19 mouse cellular contexts compared by ENCODE assay signal in the genomic region with DNA sequence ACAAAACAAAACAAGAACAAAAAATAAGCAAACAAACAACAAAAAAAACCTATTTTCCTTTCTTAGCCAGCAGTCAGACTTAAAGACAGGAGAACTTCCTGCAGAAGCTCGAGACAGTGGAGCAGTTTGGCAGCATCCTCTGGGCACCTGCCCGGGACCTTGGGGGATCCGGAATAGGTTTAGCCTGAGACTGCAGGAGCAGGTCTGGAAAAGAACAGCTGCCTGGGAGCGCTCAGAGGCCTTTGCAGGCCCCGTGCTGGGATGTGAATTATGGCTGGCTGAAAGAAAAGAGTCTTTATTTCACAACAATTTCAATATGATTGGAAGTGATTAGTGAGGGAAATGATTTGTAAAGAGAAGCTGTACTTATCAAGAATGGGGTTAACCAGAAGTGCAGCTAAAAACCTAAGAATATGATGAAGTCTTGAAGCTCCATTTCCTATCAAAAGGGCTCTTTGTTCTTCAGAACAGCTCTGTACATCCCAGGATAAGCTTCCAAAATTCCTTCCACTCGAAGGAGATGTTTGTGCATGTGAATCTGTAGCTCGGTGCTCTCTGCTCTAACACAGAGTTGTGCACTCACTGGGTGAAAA.
DNase-seq lines count a peak whose midpoint lies in the region; ATAC-seq and TF ChIP-seq lines count a peak whose summit lies in the region.
"Had no signal": no experiment of that assay in that cellular context is flagged by ENCODE, and none has a peak within 500 bp of the region (broad histone marks: within the 10 kb centered on the region; RNA-seq: fewer than 3 reads in every experiment).

No protein-coding gene starts in this region.

- H3K27ac ChIP-seq in forebrain, postnatal 0 days (ENCODE audit: low read depth, low read length) = no peak overlapping the region
- no peak overlapping the region for H3K27ac ChIP-seq in forebrain, embryonic 10.5 days
- no peak overlapping the region for H3K27ac ChIP-seq in intestine, embryonic 15.5 days
- H3K27ac ChIP-seq in intestine, postnatal 0 days (ENCODE audit: low read depth, low read length) = no peak overlapping the region
- H3K27ac ChIP-seq: embryonic facial prominence, embryonic 15.5 days; forebrain, embryonic 12.5 days; heart, embryonic 10.5 days; hindbrain, embryonic 14.5 days had no signal

- H3K27me3 ChIP-seq in forebrain, postnatal 0 days (ENCODE audit: insufficient read depth, low read length) = no peaks in the 10 kb centered on the region
- no peaks in the 10 kb centered on the region for H3K27me3 ChIP-seq in forebrain, embryonic 10.5 days (ENCODE audit: poor library complexity, severe bottlenecking)
- no peaks in the 10 kb centered on the region for H3K27me3 ChIP-seq in intestine, embryonic 15.5 days (replicated peaks)
- no peaks in the 10 kb centered on the region for H3K27me3 ChIP-seq in intestine, postnatal 0 days (replicated peaks; ENCODE audit: control insufficient read depth, insufficient read depth, low read length)
- H3K27me3 ChIP-seq: embryonic facial prominence, embryonic 15.5 days; forebrain, embryonic 12.5 days had no signal

- peak; percentile 60; the same call in 1 of the 2 replicates for ATAC-seq in forebrain, postnatal 0 days
- ATAC-seq in intestine, embryonic 15.5 days = peak; percentile 65; the same call in 1 of the 2 replicates
- no peak for ATAC-seq in intestine, postnatal 0 days
- ATAC-seq: liver, postnatal 0 days had no signal

- H3K9me3 ChIP-seq in forebrain, postnatal 0 days (ENCODE audit: low read length) = no peaks in the 10 kb centered on the region
- no peaks in the 10 kb centered on the region; the same call in 1 of the 2 replicates for H3K9me3 ChIP-seq in forebrain, embryonic 10.5 days
- H3K9me3 ChIP-seq in intestine, embryonic 15.5 days = no peaks in the 10 kb centered on the region
- H3K9me3 ChIP-seq in intestine, postnatal 0 days (ENCODE audit: control insufficient read depth) = no peaks in the 10 kb centered on the region
- H3K9me3 ChIP-seq: embryonic facial prominence, embryonic 15.5 days; forebrain, embryonic 12.5 days; heart, embryonic 10.5 days had no signal

- no peak overlapping the region for H3K4me2 ChIP-seq in forebrain, postnatal 0 days (ENCODE audit: low read depth)
- no peak overlapping the region for H3K4me2 ChIP-seq in intestine, embryonic 15.5 days (replicated peaks)
- H3K4me2 ChIP-seq in intestine, postnatal 0 days (replicated peaks; ENCODE audit: low read depth) = no peak overlapping the region
- H3K4me2 ChIP-seq: embryonic facial prominence, embryonic 15.5 days; forebrain, embryonic 12.5 days; hindbrain, embryonic 14.5 days had no signal

- no peak for TF ChIP-seq CTCF in forebrain, postnatal 0 days (IDR thresholded peaks at IDR 0.05; ENCODE audit: low read depth)
- no peak for TF ChIP-seq CTCF in intestine, postnatal 0 days (IDR thresholded peaks at IDR 0.05; ENCODE audit: low read depth)

- H3K4me3 ChIP-seq in forebrain, postnatal 0 days (ENCODE audit: low read depth, low read length) = no peak overlapping the region
- H3K4me3 ChIP-seq in forebrain, embryonic 10.5 days = no peak overlapping the region
- H3K4me3 ChIP-seq in intestine, embryonic 15.5 days (replicated peaks) = no peak overlapping the region
- no peak overlapping the region for H3K4me3 ChIP-seq in intestine, postnatal 0 days (ENCODE audit: low read depth, low read length)
- H3K4me3 ChIP-seq: embryonic facial prominence, embryonic 15.5 days; forebrain, embryonic 12.5 days; heart, embryonic 10.5 days had no signal

- no peak overlapping the region for H3K9ac ChIP-seq in forebrain, postnatal 0 days
- no peak overlapping the region for H3K9ac ChIP-seq in intestine, embryonic 15.5 days
- H3K9ac ChIP-seq in intestine, postnatal 0 days (ENCODE audit: low read depth, low read length) = no peak overlapping the region
- H3K9ac ChIP-seq: embryonic facial prominence, embryonic 15.5 days; forebrain, embryonic 12.5 days; hindbrain, embryonic 14.5 days; liver, postnatal 0 days had no signal

- no peaks in the 10 kb centered on the region for H3K4me1 ChIP-seq in forebrain, postnatal 0 days (ENCODE audit: insufficient read depth)
- peaks cover 4% of the 10 kb centered on the region; the same call in 1 of the 2 replicates for H3K4me1 ChIP-seq in forebrain, embryonic 10.5 days
- H3K4me1 ChIP-seq in intestine, embryonic 15.5 days (replicated peaks) = 0 out of 2 replicates have a peak, but pooled peaks cover 4% of the 10 kb centered on the region
- H3K4me1 ChIP-seq in intestine, postnatal 0 days (replicated peaks; ENCODE audit: control insufficient read depth, insufficient read depth, low read length) = no peaks in the 10 kb centered on the region; the same call in 1 of the 2 replicates
- H3K4me1 ChIP-seq: embryonic facial prominence, embryonic 15.5 days; heart, embryonic 10.5 days had no signal

- no peaks in the 10 kb centered on the region for H3K36me3 ChIP-seq in forebrain, postnatal 0 days (ENCODE audit: insufficient read depth)
- no peaks in the 10 kb centered on the region for H3K36me3 ChIP-seq in forebrain, embryonic 10.5 days (replicated peaks)
- H3K36me3 ChIP-seq in intestine, embryonic 15.5 days = no peaks in the 10 kb centered on the region
- H3K36me3 ChIP-seq in intestine, postnatal 0 days (ENCODE audit: control insufficient read depth, insufficient read depth) = no peaks in the 10 kb centered on the region
- H3K36me3 ChIP-seq: embryonic facial prominence, embryonic 15.5 days; forebrain, embryonic 12.5 days; heart, embryonic 10.5 days had no signal

- 34% methylated on average over 7 of the region's 7 CpGs for WGBS in forebrain, postnatal 0 days
- 59% methylated on average over 7 of the region's 7 CpGs for WGBS in forebrain, embryonic 10.5 days
- WGBS in intestine, embryonic 15.5 days = 59% methylated on average over 7 of the region's 7 CpGs
- 67% methylated on average over 7 of the region's 7 CpGs for WGBS in intestine, postnatal 0 days

- no peak for DNase-seq in forebrain, postnatal 0 days
- no peak for DNase-seq in forebrain, embryonic 10.5 days (ENCODE audit: extremely low spot score, low spot score)
- peak; percentile 32 for DNase-seq in cerebellum, adult 8-10 months
- no peak for DNase-seq in ovary, postnatal 36 days (ENCODE audit: low spot score)
- DNase-seq in right cerebral cortex, postnatal 25 days = no peak
- DNase-seq: adrenal gland, postnatal 10 days; gastrocnemius, postnatal 14 days; heart, postnatal 10 days; kidney, adult 8-10 months; kidney, postnatal 4 days; liver; liver, postnatal 0 days; thymus, postnatal 36 days had no signal
